Mouse (Mus musculus): ENCODE results near the gene Arhgef33. TPM values are rescaled to one million over a fixed set of nuclear protein-coding genes. Genes with fewer than 3 reads are reported as not detected.
"Not testable (repeated sequence)": the region's sequence is repeated elsewhere in the genome, so short reads cannot be mapped to it uniquely, and the experiment has no call there.

Arhgef33 gene
- polyA plus RNA-seq (2017; shearing (Covaris generic)), result not detected

- no peak for ATAC-seq
Measured at GRCm38 (mm10) chr17:80307251-80307650, at the start of gene Arhgef33. TSS of gene Arhgef33 (plus strand) at chr17:80307407.

DNA sequence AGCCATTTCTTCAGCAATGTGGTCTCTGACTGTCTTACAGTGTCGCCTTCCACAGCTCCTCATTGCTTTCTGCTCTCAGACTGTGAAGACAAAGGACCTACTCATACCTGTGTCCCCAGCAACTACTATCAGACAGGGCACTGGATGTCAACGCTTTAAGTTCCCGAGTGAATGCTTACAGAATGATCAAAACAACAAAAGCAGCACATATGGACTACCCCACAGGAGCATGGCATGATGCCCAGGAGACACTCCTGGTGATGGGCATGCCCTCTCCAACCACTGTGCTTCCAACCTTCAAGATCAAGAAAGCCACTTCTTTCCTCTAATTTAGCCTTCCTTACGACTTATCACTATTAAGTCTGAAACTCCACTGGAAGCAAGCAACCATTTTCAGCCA lies 40.1 kb upstream of the Arhgef33 start:
- no peak for ATAC-seq

- no peak for ATAC-seq
Measured at GRCm38 (mm10) chr17:80268151-80268550, 39.1 kb upstream of the Arhgef33 start.

GRCm38 (mm10) chr17:80270622-80271021 lies 36.6 kb upstream of the Arhgef33 start:
- not testable (repeated sequence) for ATAC-seq

- no peak for ATAC-seq
Measured at GRCm38 (mm10) chr17:80278255-80278654, 29.0 kb upstream of the Arhgef33 start.

- ATAC-seq, result no peak
Measured at GRCm38 (mm10) chr17:80279340-80280070, 27.7 kb upstream of the Arhgef33 start.

GRCm38 (mm10) chr17:80284446-80284845 lies 22.8 kb upstream of the Arhgef33 start:
- no peak for ATAC-seq

- ATAC-seq, result no peak
Measured at GRCm38 (mm10) chr17:80288012-80288411, 19.2 kb upstream of the Arhgef33 start.

DNA sequence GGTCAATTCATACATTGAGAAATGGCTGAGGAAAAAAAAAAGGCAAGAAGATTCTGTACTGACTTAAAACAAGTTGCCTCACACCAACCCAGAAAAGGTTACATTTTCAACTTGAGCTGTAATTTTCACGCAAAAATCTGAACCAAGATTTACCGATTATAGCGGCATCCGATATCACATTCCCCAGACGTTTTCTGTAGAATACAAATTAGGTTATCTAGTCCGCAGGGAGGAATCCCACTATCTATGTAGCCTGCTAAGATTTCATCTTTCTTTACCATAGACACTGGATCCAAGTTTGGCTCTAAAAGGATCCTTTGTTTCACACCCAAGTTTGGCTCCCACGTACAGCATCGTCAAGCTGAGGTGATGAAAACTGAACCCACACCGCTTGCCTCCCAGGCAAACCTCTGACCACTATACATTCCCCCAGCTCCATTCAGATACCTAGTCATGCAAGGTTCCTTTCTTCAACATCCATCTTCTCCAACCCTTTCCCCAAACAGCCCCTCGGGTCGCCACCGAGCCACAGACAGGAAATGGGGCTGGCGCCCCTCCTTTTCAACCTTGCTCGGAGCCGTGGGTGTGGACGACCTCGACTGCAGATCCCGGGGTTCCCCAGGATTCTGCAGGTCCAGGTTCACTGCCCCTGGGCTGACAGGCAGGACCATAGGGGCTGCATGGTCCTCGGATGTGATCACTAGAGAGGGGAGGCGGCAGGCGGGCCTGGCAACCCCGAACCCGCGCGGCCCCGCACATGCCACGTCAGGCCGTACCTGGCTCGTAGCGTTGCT lies 17.7 kb upstream of the Arhgef33 start:
- peak; percentile 63 for ATAC-seq

- ATAC-seq, result peak; percentile 91
Measured at GRCm38 (mm10) chr17:80290074-80290657, 17.0 kb upstream of the Arhgef33 start, which contains the start of the genes Morn2 and Dhx57. TSS of gene Morn2 (plus strand) at chr17:80290203. TSS of gene Dhx57 (minus strand) at chr17:80290476.

- ATAC-seq, result peak; percentile 28
Measured at GRCm38 (mm10) chr17:80291148-80291547, 16.1 kb upstream of the Arhgef33 start.

GRCm38 (mm10) chr17:80295258-80295657 lies 11.9 kb upstream of the Arhgef33 start:
- ATAC-seq, result no peak

DNA sequence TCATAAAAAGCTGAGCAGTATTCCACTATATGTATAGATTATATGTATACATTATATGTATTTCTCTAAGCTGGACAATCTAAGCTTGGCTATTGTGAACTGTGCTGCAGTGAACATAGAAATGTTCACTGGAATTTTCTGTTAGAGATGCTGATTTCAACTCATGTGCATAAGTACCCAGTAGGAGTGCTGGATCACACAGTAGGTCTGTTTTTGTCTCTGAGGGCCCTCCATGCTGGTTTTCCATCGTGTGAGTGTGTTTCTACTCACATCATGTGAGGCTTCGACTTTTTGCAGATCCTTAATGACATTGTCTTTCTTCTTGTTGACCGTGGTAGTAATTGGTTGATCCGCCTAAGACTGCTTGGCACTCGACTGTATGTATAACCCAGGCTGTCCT lies 8.4 kb upstream of the Arhgef33 start:
- ATAC-seq, result no peak

DNA sequence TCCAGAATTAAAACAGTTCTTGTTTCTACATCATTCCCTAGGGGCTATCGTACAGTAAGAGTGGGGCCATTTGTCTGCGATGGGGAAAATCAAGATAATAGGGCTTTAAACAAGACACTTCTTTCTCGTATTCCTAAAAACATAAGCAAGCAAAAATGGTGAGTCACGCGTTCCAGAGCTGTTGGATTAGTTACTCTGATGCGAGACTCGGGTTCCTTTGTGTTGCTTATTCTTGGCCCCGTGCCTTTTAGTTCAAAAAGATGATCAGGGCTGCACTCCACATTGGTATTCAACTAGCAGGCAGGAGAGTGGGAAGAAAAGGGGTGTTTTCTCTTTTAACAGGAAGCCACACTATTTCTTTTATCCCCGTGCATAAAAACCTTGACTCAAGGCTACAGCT lies 4.6 kb downstream of the Arhgef33 start:
- ATAC-seq, result no peak

DNA sequence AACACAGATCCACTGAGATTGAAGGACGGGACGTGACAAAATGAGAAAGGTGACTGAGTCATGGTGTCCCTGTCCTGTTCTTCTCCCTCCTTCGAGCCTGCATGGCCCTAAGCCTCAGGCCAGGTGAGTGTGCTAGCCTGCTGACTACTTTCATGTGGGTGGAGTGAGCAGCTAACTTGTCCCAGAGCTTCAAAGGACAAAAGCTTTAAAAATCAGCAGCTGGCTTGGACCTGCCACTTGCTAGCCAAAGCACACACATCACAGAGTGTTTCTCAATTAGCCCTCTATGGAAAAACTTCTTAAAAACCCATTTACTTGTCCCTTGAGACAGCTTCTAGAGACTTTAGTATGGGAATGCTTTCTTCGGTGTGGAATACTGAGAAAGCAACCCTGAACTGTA lies 5.2 kb downstream of the Arhgef33 start:
- no peak for ATAC-seq

GRCm38 (mm10) chr17:80322228-80322627 lies 15.0 kb downstream of the Arhgef33 start:
- ATAC-seq, result no peak

DNA sequence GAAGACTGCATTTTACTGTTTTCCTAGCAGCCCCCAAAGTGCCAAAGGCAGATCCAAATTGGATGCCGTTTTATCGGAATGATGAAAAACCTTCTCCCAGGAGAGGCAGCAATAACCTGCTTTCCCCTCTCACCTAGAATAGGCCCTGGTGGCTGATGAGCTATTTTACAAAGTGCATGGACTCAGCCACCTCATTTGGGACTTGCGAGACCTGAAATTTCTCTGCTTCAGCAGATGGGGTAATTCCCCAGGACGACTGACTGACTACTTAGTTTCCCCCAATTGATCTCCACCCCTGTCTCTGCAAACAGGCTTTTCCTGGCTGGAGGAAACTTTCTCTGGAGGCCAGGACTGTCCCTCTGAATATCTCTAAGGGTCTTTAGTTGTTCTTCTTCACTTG lies 15.8 kb downstream of the Arhgef33 start:
- ATAC-seq, result peak; percentile 19

DNA sequence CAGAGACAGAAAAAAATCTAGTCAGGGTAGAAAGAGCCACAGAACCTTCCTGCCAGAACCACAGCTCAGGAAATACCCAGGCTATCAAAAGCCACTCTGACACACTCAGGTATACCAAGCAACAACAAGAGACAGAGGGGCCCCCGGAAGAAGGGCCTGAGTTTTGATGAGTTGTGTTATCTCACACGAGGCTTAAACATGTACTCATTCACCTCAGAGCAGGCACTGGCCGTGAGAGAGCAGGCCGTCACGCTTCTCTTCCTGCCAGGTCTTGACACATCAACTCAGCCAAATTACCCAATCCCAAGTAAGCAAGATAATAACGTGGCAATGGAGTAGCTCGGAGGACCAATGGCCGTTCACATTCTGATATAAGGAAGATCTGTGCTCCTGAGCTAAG lies 16.5 kb downstream of the Arhgef33 start:
- ATAC-seq, result peak; percentile 95

DNA sequence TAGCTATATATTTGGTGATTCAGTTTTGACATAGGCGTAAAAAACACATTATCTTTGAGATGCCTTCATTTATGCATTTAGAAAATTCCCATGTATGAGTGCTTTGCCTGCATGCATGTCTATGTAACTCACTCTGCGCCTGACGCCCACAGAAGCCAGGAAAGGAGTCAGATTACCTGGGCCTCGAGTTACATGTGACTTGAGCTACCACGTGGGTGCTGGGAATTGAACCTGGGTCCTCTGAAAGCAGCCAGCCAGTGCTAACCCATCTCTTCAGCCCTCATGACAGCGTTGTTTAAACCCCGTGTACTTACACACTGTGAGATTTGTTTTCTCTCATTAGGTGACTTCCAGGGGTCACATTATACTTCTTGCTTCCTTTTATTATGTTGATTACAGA lies 17.3 kb downstream of the Arhgef33 start:
- no peak for ATAC-seq

DNA sequence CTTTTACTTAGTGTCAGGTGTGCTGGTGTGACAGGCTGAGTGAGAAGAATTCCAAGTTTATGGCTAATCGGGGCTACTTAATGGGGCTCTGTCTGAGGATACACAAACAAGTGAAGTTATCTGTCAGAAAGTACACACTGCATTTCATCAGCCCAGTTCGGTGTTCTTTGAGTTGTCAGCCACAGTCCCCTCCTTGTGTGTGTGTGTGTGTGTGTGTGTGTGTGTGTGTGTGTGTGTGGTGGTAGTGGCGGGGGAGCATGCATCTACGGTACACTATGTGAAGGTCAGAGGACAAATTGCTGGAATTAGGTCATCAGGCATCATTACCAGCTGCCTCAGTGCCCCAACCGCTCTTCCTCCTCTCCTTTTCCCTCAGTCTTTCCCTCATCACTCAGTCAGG lies 18.2 kb downstream of the Arhgef33 start:
- no peak for ATAC-seq

DNA sequence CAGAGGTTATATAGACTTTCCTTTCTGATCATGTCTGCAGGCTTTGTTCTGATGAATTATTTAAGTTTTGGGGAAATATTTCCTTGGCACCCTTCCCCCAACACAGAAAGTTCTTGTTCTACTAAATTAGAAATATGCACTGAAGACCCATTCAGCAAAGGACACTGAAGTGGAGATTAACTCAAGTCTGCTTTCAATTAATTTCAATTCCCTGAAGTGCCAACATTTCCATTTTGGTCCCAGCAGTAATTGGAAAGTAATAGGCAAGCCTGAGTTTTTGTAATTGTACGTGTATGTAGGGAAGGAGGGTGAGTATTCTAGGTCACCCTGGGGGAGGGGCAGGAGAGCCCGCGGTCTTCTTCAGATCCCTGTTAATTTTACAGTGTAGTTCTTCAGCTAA lies 19.2 kb downstream of the Arhgef33 start:
- ATAC-seq, result no peak

DNA sequence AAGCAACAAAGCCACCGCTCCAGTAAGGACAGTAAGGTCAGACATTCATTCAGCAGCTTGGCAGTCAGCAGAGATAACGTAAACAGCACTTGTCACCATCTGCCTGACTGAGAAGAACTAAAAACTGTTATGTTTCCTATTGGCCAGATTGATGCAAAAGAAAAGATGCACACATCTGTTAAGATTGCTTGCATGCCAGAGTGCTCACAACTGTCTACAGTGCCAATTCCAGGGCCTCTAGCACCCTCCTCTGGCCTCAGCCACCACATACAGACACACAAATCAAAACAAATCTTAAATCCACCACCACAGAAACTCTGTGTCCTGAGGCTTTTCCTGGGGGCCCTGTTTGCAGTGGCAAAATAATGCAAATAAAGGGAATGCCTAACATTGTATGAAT lies 25.2 kb downstream of the Arhgef33 start:
- peak; percentile 64 for ATAC-seq

DNA sequence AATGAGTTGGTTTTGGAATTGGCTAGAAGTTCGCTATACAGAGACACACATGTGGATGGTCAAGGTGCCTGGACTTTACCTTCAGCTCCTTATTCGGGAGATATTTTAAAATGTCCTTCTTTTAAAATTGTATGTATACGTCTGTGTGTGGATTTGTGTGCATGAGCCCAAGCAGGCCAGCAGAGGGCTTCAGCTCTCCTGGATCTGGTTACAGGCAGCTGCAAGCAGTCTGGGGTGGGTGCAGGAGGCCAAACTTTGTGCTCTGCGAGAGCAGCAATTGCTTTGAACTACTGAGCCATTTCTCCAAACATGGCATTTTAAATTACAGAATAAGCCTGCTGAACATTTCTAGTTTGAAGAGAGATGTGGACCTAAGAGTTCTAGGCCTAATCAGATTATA lies 38.1 kb downstream of the Arhgef33 start:
- ATAC-seq, result no peak

Data from CD4-positive, CD25-positive, alpha-beta regulatory T cell, adult 4 months (primary cell).